Mouse (Mus musculus) large intestine, adult 2 months (tissue): ENCODE data around the gene Atp5d. TPM values are rescaled to one million over a fixed set of nuclear protein-coding genes. Genes with fewer than 3 reads are reported as not detected.

Source experiments
- DNase-seq: peaks from one replicate; pipeline ENCODE4 v3.0.0-alpha.2; 2012; ENCODE audit warnings: low read depth, low spot score
- WGBS: fragments of 180-500 bp; shearing (Covaris S2); methylation state at CpG from one replicate; pipeline ENCODE4 v1.1.7; 2018; 5-methylcytosine and 5-hydroxymethylcytosine counted together
- polyA plus RNA-seq: library from polyadenylated mRNA; depleted of rRNA; stranded (reverse); fragments of >200 nt; gene quantifications from 2 replicates; pipeline ENCODE4 v1.2.3, GENCODE M21; 2012

Gene Atp5d
- polyA plus RNA-seq, 1 experiment: 1,215 TPM

DNA sequence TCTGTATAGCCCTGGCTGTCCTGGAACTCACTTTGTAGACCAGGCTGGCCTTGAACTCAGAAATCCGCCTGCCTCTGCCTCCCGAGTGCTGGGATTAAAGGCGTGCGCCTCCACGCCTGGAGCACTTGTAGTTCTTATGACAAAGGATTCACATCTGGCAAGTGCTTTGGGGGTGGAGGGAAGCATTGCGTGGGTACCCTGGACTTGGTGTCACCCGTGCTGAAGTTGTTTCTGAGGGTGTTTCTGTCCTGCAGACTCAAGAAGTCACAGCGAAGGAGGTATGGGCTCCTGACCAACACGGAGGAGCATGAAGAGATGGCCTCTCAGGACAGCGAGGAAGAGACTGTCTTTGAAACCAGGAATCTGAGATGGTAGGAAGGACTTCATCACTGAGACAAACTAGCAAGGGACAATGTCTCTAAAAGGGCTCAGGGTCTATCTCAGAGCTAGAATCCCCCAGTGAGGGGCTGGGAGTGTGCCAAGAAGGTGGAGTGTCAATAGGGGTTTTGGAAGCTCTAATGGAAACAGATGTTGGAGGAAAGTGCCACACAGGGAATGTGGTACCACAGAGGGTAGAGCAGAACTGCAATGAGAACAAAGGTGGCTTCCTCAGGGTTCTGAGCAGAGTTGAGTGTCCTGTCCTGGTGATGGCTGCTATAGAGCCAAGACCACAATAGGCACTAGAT is 35.7 kb downstream of the Atp5d start:
- WGBS: 82% methylated on average over 10 of the region's 10 CpGs
- DNase-seq: no peak

DNA sequence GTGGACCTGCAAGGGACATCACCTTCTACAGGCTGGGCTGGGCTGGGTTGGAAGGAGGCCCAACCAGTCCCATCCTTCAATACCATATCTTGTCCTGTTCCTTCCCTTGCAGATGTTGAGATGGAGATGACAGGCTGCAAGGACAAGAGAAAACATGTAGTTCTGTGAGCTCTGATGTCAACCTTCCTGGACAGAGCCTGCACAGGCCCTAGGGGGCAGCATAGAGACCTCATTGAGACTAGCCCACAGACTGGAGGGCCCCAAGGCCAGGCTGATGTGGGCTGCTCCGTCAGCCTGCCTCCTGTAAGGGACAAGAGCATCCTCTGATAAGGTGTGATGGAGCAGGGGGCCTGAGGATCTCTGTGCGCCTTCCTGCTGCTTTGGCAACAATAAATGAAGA is 36.3 kb downstream of the Atp5d start:
- WGBS: 60% methylated on average over 2 of the region's 2 CpGs
- DNase-seq: no peak

- 55% methylated on average over 4 of the region's 4 CpGs for whole genome bisulfite sequencing
- no peak for DNase-seq
Measured at GRCm38 (mm10) chr10:80175536-80176269, 37.3 kb downstream of the Atp5d start.

- 79% methylated on average over 5 of the region's 5 CpGs for WGBS
Measured at GRCm38 (mm10) chr10:80176270-80176834, 37.9 kb downstream of the Atp5d start.

GRCm38 (mm10) chr10:80177441-80178279 is 39.2 kb downstream of the Atp5d start:
- DNase-seq: no peak
- 81% methylated on average over 7 of the region's 7 CpGs for WGBS

More at GRCm38 (mm10) chr10:80176270-80176834, 37.9 kb downstream of the Atp5d start:
- DNase-seq: no peak

GRCm38 (mm10) chr10:80179068-80180051 is 40.9 kb downstream of the Atp5d start, which contains the start of gene Efna2:
Efna2 (plus strand) TSS chr10:80179482.
- 5% methylated on average over 101 of the region's 106 CpGs for WGBS
- DNase-seq: no peak

- WGBS: 61% methylated on average over 6 of the region's 6 CpGs
- DNase-seq: no peak
Measured at GRCm38 (mm10) chr10:80180288-80180687, 41.9 kb downstream of the Atp5d start.

- WGBS: 79% methylated on average over 5 of the region's 5 CpGs
- no peak for DNase-seq
Measured at GRCm38 (mm10) chr10:80180823-80181222, 42.4 kb downstream of the Atp5d start.

GRCm38 (mm10) chr10:80182547-80182946 is 44.1 kb downstream of the Atp5d start:
- DNase-seq: no peak
- 87% methylated on average over 7 of the region's 7 CpGs for WGBS

DNA sequence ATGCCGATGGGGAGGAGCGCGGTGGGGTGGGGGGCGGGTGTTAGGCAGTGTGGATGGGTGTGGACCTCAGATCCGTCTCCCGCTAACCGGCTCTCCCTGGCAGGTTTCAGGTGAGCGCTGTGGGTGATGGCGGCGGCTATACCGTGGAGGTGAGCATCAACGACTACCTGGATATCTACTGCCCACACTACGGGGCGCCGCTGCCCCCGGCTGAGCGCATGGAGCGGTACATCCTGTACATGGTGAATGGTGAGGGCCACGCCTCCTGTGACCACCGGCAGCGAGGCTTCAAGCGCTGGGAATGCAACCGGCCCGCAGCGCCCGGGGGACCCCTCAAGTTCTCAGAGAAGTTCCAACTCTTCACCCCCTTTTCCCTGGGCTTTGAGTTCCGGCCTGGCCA is 48.2 kb downstream of the Atp5d start:
- no peak for DNase-seq
- 57% methylated on average over 27 of the region's 27 CpGs for WGBS

DNA sequence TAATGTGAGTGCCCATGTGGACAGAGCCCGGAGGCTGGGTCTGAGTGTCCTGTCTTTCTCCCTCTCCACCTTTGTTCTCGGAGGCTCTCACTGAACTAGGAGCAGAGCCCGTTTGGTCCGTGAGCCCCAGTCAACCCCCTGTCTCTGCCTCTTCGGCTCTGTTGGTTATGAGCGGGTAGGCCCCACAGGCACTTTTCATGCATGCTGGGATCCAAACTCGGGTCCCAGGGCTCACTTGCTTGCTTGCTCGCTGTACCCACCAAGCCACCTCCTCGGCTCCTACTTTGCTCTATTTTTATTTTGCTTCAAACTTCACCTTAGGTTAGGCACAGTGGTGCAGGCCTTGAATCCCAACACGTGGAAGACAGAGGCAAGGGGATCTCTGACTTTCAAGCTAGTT is 49.3 kb downstream of the Atp5d start:
- DNase-seq: no peak
- WGBS: 91% methylated on average over 10 of the region's 10 CpGs

DNA sequence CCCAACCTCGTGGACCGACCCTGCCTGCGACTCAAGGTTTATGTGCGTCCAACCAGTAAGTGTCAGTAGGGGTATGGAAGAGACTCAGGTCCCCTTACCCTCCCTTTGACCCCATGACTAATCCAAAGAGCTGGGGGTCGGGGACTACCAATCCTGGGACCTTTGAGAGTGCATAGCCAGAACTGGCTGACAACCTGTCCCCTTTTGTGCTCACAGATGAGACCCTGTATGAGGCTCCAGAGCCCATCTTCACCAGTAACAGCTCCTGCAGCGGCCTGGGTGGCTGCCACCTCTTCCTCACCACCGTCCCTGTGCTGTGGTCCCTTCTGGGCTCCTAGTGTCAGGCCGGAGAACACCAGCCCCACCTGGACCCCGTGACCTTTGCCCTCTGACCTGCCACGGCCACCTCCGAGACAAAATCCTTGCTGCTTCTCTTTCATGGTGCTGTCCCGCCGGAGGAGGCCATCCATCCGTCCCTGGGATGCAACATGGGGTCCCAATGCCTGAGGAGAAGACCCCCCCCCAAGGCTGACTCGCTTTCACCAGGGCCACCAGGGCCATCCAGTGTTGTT is 50.1 kb downstream of the Atp5d start:
- DNase-seq: no peak
- 85% methylated on average over 15 of the region's 15 CpGs for WGBS

- WGBS: 18% methylated on average over 21 of the region's 21 CpGs
- no peak for DNase-seq
Measured at GRCm38 (mm10) chr10:80189999-80190398, 51.6 kb downstream of the Atp5d start.

DNA sequence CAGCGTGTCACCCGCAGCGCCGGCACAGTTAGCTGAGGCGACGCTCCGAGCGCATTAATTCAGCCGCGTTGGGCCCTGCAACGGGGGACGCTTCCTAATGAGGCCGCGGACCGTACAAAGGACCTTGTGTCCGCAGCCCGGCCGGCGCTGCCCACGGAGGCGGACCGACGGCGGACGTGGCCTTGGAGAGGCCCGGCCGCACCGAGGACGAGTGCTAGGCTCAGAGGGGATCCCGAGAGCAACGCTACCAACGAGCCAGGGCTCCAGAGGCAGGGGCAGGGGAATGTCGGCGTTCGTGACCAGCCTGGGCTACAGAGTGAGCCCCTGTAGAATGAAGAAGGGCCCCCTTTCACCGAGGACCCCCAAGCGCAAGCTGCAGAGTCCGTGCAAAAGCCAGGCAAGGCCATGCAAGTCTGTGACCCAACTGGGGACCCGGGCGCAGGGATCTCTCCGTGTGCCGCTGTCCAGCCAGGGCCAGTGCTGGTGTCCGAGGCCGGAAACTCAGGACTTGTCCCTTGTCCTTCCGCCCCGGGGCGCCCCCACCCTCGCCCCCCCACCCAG is 52.1 kb downstream of the Atp5d start:
- 2% methylated on average over 48 of the region's 48 CpGs for WGBS
- DNase-seq: no peak

DNA sequence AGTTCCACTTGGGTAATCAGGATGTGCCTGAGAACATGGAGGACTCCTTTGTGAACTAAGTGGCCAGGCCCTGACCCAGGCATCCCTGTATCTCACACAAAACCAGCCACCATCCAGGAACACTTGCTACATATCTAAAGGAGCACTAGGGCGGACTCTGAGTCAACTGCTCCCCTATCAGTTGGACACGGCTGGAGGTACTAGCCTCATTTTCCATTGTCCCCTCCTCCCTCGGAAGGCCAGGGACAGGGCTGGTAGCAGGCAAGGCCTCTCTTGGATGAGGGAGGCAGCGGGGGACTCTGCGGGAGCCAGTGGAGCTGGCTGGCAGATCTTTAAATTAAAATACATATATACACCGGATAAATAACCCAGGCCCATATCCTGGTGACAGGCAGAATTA is 55.5 kb downstream of the Atp5d start:
- DNase-seq: no peak
- 87% methylated on average over 6 of the region's 6 CpGs for WGBS

DNA sequence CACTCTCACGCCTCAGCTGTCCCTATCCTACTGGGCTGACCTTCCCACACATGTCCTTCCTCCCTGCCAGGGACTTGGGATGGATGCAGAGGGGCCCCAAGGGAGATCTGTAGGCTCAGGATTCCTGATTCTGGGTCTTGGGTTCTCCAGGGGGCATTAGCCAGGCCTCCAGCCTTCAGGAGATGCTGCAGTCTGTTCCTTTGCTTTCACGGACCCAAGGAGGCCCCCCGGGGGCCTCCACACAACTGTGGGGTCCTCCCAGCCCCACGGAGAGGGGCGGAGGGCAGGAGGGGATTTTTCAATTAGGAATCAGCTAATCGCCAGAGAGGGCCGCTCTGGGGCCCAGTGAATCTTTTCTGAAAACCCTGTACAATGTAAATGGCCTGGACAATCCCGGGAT is 56.0 kb downstream of the Atp5d start:
- WGBS: 76% methylated on average over 8 of the region's 8 CpGs
- no peak for DNase-seq
